Mouse (Mus musculus) ovary, adult 2 months (tissue): ENCODE results near the gene Sft2d2. TPM values are rescaled to one million over a fixed set of nuclear protein-coding genes. Genes with fewer than 3 reads are reported as not detected.

Experiments used
- polyA plus RNA-seq: library from polyadenylated mRNA; depleted of rRNA; stranded (reverse); fragments of >200 nt; gene quantifications from 2 replicates; pipeline ENCODE4 v1.2.3, GENCODE M21; 2012; rRNA removed

Gene Sft2d2
- 58.2 and 64.0 TPM in 2 replicates for polyA plus RNA-seq

DNA sequence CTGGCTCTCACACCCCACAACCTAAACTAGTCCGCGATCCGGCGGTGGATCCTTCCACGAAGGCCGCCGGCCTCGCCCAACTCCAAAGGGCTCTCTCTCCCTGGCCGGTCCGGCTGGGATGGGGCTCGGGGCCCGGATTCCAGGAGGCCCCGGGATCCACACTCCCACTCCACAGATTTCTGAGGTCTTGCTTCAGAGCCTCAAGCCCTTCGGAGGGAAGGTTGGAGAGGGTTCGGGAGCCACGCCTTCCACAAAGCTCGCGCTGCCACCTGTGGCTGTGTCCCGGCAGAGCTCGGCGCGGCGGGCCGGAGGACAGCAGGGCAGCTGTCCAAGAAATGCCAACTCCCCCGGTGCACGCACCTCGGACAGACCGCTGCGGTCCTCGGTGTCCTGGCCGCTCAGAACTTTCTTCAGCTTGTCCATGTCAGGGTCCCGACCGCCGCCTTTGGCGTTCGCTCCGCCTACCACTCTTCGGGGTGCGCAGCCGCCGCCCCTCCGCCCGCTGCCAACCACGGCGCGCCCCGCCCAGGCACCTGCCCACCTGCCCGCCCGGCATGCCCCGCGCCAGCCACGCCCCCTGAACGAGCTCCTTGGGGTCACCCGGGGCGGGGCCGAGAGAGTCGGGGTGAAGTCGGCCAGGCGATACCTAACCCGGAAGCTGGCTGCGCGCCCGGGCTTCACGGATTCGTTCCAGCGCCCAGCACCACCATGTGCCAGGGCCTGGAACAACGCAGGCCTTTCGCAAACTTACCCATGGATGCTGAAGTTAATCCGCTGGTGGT lies at the start of gene Sft2d2:
Gene Sft2d2, minus strand, starts transcription at position 559 of the 782 bp plus-strand sequence.

DNA sequence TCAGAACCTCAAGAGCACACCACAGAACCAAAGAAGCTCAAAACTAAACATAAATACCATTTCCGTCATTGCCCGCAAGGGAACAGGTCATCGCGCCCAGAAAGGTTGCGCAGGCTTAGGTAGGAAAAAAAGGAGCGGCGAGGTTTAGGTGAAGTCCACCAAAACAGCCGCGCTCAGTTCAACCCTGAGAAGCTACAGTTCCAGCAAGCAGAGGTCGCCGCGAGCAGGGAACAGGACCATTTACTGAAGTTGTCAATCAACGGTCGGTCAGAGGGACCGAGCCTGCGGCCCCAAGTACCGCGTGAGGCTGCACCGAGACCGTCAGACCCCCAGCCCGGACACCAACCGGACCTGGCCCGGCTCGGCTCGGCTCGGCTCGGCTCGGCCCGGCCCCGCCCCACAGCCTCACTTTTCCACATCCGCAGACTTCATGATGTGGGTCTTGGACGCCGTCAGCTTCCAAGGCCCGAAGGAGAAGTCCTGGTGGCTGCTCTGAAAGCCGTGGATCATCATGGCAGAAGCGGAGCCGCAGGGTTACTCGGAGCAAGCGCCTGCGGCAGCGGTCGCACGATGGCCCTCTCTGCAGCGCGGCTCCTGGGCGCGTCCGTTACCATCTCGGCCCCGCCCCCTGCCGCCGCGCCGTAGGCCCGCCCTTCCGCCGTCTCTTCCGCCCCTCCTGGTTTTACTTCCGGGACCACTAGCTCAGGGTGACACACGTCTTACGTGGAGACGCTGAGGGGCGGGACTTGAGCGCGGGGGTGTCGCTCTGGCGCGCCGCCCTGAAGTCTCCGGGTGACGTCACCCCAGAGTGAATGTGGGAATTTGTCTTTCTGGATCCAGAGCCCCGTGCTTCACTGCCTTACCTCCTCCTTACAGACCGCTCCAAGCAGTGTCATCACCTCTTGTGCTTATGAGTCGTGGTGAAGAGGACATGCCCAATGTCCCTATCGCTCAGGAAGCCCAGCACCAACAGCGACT lies 42.4 kb upstream of the Sft2d2 start, which contains the start of gene Tiprl:
Gene Tiprl, minus strand, starts transcription at position 676 of the 978 bp plus-strand sequence.

GRCm38 (mm10) chr1:165160723-165161405 lies 33.4 kb downstream of the Sft2d2 start, which contains the start of gene Tbx19:
Tbx19 (minus strand) TSS chr1:165160773.

Other genes with a start within 250 kb of the Sft2d2 start
- 0.83 and 0.99 TPM in 2 replicates for gene Tbx19, start 33.7 kb downstream of the Sft2d2 start, polyA plus RNA-seq
- 26.9 and 51.1 TPM in 2 replicates for gene Tiprl, start 42.6 kb upstream of the Sft2d2 start, polyA plus RNA-seq
- 9.1 and 11.5 TPM in 2 replicates for gene Gpr161, start 101.4 kb upstream of the Sft2d2 start, polyA plus RNA-seq